Mouse (Mus musculus) thymus, postnatal 0 days (tissue): ENCODE results near the gene Spag17. TPM values are rescaled to one million over a fixed set of nuclear protein-coding genes. Genes with fewer than 3 reads are reported as not detected.
A peak's percentile ranks its signal among the peaks of the same experiment; 100 is the strongest.

Experiments used
- DNase-seq: peaks from one replicate; pipeline ENCODE4 v3.0.0-alpha.2; 2015; ENCODE audit warnings: low spot score
- polyA plus RNA-seq: library from polyadenylated mRNA; unstranded; fragments of >200 nt; fragmentation: Nextera tagmentation; extraction: Ambion mirVana; gene quantifications from 2 replicates; pipeline ENCODE4 v1.2.1, GENCODE M21; 2015

Spag17 gene
- polyA plus RNA-seq, 1 experiment from 2014 or later = 0.21 TPM

DNA sequence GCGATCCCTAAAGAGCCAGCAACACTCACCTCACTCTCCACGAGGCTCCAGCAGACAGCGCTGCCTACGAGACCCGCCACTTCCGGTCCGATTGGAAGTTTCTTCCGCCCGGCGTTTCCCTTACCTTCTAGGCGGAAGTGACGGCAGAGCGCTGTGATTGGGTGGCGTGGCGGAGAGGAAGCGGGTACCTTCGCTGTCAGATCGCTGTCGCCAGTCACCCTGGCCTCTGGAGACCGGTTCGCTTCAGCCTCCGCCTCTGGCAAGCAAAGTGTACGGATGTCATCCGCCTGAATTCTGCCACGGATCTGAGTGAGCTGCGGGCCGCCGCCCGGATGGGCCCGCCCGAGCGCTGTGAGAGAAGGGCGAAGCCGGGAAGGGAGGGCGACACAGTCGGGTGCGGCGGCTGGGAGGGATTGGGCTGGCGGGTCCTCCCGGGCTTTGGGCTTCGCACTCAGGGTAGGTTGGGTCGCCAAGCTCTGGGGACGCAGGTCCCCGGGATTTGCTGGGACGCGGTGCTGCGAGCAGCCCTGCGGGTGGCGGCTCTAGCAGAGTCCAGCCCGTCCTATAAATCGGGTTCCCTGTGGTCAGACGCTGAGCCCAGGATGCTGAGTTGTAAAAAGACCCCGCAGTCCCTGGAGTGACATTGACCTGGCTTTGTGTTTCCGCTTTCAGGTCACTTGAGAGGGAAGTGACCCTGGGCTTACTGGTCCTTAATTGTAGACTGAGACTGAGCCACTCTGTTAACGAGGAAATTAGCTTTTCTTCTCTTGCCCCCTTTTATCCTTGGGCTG lies 277.3 kb downstream of the Spag17 start, which contains the start of the genes Gdap2 and Wdr3:
Gdap2 (plus strand) TSS at position 67 of the 791 bp plus-strand sequence.
Wdr3 (minus strand) TSS at position 93 of the 791 bp plus-strand sequence.
- peak; percentile 98 for DNase-seq

DNA sequence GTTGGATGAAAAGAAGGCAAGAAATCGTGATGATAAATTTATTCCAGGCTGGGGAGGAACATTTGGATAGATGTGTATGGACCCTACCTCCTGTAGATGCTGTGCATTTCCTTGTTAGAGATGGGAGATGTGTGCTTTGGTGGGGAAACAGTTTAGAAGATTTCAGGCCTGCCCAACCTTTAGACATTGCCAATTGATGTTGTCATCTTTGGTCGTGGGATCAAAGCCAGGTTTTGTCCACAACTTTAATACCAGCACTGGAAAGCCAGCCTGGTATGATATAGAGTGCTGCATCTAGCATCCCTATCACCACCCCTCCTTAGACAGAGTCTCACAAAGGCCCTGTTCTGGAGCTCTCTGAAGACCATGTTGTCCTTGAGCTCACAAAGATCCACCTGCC lies 278.4 kb downstream of the Spag17 start:
- no peak for DNase-seq

DNA sequence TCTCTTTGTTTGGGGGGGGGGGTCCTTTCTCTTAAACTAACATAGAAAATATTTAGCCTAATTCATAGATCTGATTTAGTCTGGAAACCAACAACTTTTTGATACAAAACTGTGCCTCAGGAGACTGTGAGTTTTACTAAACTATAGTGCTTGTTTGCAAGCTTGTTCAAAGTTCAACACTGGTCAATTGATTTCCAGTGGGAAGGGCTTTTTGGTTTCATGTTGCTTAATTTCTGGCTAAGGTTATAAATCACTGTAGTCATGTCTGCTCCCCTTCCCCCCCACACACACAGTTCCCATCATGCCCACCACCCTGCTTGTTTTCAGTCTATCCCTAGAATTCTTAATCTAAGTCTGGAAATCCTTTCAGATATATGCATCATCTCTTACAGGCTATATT lies 279.8 kb downstream of the Spag17 start:
- DNase-seq = no peak

DNA sequence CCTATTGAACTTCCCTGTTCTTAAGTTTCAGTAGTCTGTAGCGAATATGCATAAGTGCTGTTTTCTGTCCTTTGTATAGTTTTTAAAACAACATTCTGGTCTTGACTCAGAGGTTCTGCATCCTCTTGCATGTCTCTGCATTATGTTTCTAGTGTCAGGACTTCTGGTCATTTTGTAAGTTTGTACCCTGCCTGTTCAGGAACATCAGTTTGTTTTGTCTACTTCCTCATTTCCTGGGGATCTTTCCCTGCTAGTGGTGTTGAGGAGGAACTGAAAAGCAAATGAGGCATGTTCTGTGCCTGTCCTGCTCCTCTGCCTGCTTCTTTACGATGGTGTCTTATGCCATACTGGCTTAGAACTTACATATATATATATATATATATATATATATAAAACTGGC lies 290.8 kb downstream of the Spag17 start:
- no peak for DNase-seq

DNA sequence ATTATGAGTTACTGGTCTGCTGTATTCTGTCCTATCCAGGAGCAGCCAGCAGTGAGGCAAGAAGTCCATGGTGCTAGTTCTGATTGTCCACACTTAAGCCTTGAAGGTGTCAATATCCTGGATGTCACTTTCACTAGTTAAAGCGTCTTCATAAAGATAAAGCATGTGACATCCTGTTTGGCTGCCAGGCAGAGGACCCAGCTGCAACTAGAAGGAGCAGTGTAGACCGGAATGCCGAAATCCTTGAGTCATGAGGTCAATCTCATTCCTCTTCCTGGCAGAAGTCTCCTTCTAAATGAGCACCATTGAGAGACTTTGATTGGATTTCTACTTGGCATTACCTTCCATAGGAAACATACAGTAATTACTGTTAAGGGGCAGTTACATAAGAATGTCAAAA lies 295.3 kb downstream of the Spag17 start:
- no peak for DNase-seq

DNA sequence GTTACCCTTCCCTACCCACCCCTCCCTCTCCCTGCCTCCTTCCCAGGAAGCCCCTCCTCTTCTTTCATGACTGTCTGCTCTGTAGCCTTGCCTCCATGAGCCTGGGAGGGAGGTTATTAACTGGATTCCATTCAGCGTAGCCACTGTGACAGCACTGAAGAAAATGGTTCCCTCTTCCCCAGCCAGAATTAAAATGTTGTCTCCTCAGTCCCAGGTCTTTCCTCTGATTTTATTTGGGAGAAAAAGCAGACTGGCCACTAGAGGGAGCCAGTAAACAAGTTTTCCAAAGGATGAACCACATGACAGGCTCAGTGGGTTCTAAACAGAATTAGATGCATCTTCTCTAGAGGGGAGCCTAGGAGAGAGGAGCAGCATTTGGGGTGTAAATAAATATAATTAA lies 304.2 kb downstream of the Spag17 start:
- peak; percentile 61 for DNase-seq

DNA sequence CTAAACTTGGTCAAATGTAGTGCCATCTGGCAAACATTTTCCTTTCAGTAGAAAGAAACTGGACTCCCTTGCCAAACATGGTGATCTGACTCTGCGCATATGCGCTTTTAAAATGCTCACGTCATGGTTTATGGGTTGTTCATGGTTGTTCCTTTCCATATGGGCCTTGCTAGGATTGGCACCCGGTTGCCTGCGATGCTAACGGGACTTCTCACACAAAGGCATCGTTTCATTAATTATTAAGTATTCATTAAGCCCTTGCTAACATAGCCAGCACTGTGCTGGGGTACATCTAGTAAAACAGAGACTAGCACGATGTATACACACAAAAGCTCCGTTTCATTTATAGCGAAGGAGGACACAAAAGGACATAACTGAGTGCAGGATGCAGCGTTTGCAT lies 304.7 kb downstream of the Spag17 start:
- no peak for DNase-seq
